Mouse (Mus musculus) layer of hippocampus, postnatal 36 days (tissue): ENCODE data around the gene Lrrc23. TPM values are rescaled to one million over a fixed set of nuclear protein-coding genes. Genes with fewer than 3 reads are reported as not detected.
"Not testable (repeated sequence)": the region's sequence is repeated elsewhere in the genome, so short reads cannot be mapped to it uniquely, and the experiment has no call there.

Experiments used
- DNase-seq, 2 experiments: peaks; one replicate each; pipeline ENCODE4 v3.0.0; 2022
- total RNA-seq, 2 experiments: library from RNA; stranded (reverse); gene quantifications; 2 replicates each; pipeline ENCODE4 v1.2.3; 2021

The Lrrc23 gene
- total RNA-seq, 2 experiments from 2014 or later, result 1.00 to 3.5 TPM

DNA sequence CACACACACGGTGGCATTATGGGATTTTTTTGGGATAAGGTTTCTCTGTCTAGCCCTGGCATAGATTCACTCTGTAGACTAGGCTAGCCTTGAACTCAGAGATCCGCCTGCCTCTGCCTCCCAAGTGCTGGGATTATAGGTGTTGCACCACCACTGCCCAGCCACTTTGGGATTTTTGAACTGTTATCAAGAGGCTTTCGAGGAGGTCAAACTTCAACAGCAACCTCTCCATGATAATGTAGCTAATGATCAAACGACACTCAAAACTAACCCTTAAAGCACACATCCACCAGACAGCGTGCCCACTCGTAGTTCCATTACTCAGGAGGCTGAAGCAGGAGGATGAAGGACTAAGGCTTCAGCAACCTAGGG is 28.4 kb upstream of the Lrrc23 start:
- no peak for DNase-seq

DNA sequence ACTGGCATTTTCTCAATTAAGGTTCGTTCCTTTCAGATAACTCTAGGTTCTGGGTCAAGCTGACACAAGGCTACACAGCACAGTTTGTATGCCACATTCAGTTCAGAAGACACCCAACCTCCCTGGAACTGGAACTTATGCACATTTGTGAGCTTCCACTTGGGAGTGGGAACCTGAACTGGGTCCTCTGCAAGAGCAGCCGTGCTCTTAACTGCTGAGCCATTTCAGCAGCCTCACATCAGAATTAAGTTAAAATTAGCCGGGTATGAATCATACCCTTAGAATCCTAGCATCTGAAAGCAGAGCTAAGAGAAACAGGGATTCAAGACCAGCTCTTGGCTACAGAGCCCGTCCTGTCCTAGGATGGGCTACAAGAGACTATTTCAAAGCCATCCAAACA is 27.8 kb upstream of the Lrrc23 start:
- DNase-seq, result no peak

DNA sequence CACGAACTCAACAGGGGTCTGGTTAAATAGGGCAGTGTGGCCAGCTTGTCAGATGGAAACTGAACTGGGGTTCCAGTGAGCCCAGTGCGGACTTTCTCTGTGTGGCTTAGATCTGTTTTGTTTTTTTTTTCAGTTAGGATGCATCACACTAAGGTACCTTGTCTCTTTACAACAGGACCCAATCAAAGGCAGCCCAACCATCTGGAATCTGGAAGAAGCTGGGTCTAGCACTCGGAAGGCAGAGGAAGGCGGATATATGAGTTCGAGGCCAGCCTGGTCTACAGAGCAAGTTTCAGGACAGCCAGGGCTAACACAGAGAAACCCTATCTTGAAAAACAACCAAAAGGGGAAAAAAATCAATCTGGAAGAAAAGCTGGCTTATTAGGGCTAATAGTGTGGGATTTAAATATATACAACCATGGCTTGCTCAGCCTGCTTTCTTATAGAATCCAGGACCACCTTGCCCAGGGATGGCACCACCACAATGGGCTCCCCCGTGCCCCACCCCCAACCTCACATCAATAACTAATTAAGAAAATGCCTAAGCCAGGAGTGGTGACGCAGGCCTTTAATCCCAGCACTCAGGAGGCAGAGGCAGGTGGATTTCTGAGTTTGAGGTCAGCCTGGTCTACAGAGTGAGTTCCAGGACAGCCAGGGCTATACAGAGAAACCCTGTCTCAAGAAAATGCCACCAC is 27.1 kb upstream of the Lrrc23 start:
- DNase-seq, result no peak

DNA sequence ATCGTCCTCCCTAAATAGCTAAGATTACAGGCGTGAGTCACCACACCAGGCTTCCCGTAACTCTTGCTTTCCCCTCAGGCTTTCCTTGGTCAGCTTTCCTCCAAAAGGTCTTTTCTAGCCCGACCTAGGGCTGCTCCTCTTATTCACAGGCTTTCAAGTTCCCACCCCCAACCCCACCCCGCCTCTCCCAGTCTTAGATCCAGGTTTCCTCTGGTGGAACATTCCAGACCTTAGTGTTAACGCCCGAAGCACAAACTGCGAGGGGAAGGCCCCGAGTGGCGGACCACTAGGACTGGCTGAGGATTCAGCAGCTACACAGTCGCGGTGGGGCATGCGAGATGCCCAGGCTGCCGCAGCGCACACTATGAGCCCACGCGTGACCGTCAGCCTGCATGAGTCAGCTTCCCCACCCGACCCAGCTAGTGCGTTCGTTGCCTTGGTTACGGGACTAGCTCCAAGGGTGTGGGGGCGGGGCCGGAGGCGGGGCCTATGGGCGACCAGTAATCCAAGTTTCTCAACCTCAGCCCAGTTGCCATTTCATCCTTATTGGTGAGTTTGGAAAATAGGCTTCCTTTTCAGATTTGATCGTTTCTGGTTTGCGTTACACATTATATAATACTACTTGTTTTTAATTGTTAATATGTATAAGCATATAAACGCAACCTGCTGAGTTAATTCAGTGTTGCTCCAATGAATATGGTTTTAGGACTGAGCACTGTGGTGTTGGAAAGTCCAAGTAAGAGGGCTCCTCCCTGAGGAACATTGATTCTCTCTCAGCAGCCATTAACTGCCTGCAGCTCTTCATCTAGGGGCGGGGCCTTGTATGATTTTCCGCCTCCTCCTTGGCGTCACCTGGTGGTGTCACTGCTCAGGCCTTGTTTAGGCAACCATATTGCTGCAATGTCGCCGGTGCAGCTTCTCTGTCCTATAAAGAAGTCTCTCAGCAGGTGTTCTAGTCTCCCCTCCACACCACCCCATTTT is 26.1 kb upstream of the Lrrc23 start:
- DNase-seq, result peak; percentile 95

- no peak for DNase-seq
Measured at GRCm38 (mm10) chr6:124804341-124804740, 24.8 kb upstream of the Lrrc23 start.

GRCm38 (mm10) chr6:124803691-124804090 is 24.2 kb upstream of the Lrrc23 start:
- not testable (repeated sequence) for DNase-seq

GRCm38 (mm10) chr6:124803061-124803460 is 23.5 kb upstream of the Lrrc23 start:
- DNase-seq, result no peak

DNA sequence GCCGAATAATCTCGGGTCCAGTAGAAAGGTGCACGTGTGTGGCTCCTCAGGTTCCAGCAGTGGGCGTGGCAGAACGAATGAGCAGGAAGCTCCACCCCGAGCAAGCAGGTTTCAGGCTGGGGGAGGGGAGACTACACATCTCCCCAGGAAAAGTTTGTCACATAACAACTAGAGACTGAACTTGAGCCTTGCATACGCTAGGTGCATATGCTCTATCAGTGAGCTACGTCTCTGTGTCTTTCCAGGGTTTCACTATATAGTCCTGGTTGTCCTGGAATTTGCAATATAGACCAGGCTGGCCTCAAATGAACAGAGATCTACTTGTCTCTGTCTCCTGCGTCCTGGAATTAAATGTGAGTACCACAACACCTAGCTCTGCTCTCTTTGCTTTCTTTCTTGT is 22.9 kb upstream of the Lrrc23 start:
- DNase-seq, result not testable (repeated sequence)

GRCm38 (mm10) chr6:124796200-124796599 is 16.7 kb upstream of the Lrrc23 start:
- DNase-seq, result no peak

- no peak for DNase-seq
Measured at GRCm38 (mm10) chr6:124795781-124796180, 16.3 kb upstream of the Lrrc23 start.

- no peak for DNase-seq
Measured at GRCm38 (mm10) chr6:124791911-124792310, 12.4 kb upstream of the Lrrc23 start.

GRCm38 (mm10) chr6:124790121-124790520 is 10.6 kb upstream of the Lrrc23 start:
- no peak for DNase-seq

GRCm38 (mm10) chr6:124789519-124789918 is 10.0 kb upstream of the Lrrc23 start:
- DNase-seq, result no peak

DNA sequence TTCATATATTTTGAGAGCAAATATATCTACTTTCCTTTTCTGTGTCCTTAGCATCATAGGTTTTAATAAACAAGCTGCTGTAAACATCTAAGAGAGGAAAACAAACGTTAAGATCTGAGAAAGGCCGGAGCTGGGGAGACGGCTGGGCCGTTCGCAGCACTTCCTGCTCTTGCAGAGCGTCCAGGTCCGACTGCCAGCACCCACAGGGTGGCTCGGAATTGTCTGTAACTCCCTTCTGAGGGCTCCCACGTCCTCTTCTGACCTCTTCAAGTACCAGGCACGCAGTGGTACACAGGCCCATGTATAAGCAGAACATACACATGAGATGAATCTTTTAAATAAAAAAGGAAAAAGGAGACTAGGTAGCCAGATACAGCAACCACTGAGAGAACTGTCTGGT is 8.2 kb upstream of the Lrrc23 start:
- no peak for DNase-seq

DNA sequence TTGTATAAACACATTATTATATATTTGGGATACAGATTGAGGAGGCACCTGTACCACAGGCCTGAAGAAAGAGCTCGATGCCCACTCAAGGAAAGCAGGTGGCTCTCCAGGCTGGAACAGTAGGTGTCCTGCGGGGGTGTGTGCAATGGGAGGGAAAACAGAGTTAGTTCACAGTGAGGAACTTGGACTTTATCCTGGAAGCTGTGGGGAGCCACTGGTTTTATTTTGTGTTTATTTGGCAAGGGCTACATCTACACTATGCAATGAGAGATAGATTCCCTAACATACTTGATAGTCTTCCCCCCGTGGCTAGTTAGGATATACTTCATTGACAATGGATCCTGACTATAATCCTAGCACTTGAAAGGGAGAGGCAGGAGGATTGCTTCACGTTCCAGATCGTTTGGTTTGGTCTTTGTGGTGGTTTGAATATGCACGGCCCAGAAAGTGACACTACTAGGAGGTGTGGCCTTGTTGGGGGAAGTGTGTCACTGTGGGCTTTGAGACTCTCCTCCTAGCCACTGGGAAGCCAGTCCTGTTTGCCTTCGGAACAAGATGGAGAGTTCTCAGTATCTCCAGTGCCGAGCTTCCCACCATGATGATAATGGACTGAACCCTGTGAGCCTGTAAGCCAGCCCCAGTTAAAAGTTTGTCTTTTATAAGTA is 7.4 kb upstream of the Lrrc23 start:
- DNase-seq, result no peak

GRCm38 (mm10) chr6:124782436-124782835 is 2.9 kb upstream of the Lrrc23 start:
- DNase-seq, result no peak

DNA sequence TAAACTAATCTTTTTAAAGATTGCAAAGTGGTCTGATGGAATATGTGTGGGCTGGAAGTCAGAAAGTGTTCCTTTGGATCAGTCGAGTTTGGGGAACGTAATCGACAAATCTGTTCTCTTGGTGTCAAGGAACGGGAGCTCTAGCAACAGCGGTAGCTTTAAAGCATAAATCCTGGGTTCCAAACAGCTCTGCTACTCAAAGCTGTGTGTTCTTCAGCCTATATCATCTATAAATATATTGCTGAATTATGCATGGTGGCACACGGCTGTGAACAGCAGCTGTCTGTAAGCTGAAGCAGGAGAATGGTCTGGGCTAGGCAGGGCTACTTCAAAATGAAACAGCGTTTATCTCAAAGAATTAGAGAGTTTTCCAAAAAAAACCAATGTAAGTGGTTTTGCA is 1.4 kb upstream of the Lrrc23 start:
- no peak for DNase-seq

- DNase-seq, result no peak
Measured at GRCm38 (mm10) chr6:124779984-124780416, 473 bp upstream of the Lrrc23 start.

- DNase-seq, result no peak
Measured at GRCm38 (mm10) chr6:124770511-124770910, 9.0 kb downstream of the Lrrc23 start.

DNA sequence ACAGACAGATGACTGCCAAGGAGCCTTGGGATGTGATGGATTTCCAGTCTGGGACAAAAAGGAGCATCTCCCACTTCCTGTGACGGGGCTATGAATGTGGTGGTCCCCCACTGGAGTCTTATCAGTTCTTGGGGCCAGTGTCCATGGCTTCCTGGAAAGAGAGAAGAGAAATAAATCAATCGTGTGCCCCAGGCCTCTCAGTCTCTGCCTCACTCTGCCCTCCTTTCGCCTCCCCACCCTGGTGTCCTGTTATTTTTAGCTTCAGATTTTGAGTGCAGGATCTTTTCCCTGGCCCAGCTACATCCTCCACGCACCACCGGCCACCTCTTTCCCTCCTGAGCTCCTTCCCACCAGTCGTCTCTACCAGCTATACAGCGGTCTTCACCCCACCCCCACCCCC is 9.5 kb downstream of the Lrrc23 start:
- no peak for DNase-seq

DNA sequence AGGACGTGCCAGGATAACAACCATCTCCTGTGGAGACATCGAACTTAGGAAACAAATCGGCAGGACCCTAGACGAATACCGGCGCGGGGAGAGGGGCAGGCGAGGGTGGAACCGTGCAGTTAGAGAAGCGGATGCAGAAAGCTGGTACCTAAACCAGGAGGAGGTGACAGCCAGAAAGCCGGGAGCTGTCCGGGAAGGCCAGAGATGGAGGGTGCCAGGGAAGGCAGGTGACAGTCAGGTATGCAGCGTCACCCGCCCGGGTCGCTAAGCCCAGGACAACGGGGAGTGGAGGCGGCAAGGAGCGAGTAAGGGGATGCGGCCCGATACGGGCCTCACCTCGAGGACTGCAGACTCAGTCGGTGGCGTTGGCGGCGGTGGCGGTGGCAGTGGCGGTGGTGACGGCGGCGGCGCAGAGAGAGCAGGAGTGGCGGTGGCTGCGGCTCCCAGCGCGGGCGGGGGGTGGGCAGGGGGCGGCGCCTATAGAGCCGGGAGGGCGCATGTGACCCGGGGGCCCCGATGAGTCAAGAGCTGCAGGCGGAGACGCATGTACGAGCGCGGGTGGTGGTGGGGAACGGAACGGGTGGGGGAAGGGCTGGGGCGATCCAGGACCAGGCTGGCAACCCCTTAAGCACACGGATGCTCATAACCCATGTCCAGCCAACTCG is 10.3 kb downstream of the Lrrc23 start, which contains the start of gene Eno2:
Gene Eno2, minus strand, starts transcription at position 573 of the 665 bp plus-strand sequence.
- peak; percentile 70 to 73 for DNase-seq

DNA sequence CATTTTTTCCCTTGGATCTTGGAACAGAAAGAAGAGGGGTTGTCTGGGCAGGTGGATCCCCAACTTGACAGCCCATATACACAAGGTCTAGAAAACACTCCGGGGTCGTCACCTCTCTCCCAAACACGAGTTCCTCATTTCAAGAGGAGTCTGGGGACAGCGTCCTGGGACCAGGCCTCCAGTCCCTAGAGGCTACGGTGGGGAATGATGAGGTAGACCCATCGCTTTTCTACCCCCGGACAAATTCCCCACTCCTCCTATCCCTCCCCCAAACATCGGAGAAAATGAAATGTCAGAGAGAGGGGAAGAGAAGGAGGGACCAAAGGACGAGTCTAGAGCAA is 10.9 kb downstream of the Lrrc23 start:
- no peak for DNase-seq
